Mouse (Mus musculus) liver, postnatal 0 days (tissue): ENCODE measurements around the gene Ccdc180.

Experiments
- CTCF ChIP-seq: sonication (generic); IDR thresholded peaks from 2 replicates; pipeline ENCODE4 v1.5.1; 2016; ENCODE audit warnings: antibody characterized with exemption, low read depth
- EP300 ChIP-seq: IDR thresholded peaks from 2 replicates; pipeline ENCODE4 v1.6.1; 2016; ENCODE audit warnings: antibody characterized with exemption, low read depth, mild to moderate bottlenecking

DNA sequence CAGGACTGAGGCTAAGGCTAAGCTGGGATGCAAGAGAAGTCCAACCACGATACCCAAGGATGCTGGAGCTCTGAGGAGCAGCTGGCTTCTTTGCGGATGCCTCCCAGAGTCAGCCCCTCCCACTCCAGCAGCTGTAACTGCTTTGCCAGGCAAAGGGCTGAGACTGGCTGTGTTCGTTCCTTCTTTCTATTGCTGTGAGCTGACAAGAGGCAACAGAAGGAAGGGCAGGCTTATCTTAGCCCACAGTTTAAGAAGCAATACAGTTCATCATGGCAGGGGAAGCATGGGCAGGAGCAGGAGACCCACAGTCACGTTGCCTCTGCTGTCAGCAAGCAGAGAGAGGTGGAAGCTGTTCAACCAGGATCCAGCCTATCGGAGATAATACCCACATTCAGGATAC is 28.9 kb upstream of the Ccdc180 start:
- TF ChIP-seq CTCF (no peak), EP300 (no peak)
